Mouse (Mus musculus) lung, adult 18-20 months (tissue): ENCODE measurements around the gene Sox2.
A peak's percentile ranks its signal among the peaks of the same experiment; 100 is the strongest.

Experiments used
- DNase-seq, 2 experiments: peaks; one replicate each; pipeline ENCODE4 v3.0.0; 2022; ENCODE audit warnings: mixed read lengths in 2 of 2

Gene Sox2

DNA sequence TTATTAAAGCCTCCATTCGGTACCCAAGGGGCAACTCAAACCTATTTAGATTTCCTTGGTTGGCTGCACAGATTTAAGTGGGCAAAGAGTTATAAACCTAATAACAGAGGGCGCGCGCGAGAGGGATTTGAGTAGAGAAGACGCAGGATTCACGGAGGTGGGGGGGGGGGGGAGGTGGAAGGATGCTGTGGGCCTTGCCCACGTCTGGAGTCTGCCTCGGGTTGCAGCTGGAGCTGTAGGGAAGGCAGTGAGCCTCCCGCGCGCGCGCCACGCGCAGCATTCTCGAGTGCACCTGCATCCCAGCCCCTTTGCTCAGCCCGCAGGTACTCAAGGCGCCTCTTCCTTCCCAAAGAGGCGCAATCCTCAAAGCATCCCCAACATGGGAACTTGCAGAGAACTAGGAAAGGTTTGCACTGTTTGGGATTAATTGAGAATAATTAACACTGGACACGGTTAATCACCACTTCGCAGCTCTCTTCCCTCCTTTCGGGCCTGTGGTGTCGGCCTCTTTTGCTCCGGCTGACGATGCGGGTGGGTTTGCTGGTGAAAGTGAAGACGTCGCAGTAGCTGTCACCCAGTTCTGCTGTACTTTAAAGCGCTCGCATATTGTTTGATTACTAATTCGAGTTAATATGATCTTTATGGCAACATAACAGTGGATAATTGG lies 11.3 kb downstream of the Sox2 start:
- no peak for DNase-seq

DNA sequence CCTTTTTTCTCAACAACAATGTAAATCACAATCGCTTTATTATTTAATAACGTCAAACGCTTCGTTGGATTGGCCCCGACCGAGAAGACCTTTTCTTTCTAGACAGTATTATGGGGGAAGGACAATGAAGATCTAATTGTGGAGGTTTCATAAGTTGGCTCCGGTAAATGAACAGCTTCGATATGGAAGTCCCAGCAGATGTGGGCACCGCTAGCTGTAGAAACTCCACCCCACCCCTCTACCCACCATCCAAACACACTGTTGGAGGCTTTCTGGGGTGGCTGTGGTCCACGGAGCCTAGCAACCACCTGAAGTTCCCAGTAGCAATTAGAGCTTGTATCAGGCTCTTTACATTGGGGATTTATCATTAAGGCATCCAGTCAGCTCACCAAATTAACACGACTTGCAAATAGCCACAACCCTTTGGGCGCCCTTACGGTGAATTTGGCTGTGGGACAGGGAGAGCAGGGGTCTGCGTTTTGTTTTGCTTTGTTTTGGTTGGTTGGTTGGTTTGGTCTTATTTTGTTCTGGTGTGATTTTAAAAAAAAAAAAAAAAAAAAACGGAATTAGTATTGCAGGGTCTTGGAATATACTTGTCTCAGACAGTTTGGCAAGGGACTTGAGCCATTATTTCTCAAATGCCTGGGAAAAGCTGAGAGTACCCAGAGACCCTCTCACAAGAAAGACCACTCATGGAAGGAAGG lies 12.0 kb downstream of the Sox2 start:
- DNase-seq = no peak

DNA sequence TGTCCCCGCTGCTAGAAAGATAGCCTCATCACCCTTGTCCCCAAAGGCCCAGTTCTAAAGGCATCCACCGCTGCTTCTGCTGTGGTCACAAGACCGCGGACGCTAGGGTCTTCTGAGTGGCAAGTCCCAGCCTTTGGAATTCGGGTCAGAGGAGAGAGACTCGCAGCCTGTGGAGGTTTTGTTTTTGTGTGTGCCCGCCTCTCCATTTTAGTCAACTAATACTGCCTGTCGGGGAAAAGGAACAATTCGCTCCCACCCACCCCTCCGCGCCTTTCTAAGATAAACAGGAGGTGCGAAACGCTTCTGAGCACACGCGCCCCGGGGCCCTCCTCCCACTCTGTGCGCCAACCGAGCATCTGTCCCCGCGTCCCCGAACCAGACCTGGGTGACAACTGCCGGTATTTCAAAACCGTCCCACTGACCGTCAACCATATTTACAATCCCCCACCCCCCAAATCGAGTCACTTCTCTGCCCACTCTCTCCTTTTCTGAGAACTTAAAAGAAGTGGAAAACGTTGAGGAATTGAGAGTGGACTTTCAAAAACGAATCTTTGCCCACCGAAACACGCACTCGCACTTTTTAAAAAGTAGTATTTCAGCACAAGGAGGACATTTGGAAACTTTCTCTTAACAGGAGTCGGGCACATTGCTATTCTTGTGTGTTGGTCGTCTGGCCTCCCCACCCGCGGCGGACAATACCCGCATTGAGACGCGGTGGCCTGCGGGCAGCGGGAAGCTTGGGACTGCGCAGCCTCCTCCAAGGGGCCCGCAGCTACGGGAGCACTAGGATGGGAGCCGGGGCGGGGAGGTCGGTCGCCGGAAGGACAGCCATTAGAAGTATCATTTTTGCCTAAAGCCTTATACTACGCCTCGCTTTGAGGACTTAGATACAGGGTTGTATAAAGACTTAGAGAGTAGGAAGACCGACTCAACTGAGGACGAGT lies 12.8 kb downstream of the Sox2 start:
- DNase-seq = no peak

DNA sequence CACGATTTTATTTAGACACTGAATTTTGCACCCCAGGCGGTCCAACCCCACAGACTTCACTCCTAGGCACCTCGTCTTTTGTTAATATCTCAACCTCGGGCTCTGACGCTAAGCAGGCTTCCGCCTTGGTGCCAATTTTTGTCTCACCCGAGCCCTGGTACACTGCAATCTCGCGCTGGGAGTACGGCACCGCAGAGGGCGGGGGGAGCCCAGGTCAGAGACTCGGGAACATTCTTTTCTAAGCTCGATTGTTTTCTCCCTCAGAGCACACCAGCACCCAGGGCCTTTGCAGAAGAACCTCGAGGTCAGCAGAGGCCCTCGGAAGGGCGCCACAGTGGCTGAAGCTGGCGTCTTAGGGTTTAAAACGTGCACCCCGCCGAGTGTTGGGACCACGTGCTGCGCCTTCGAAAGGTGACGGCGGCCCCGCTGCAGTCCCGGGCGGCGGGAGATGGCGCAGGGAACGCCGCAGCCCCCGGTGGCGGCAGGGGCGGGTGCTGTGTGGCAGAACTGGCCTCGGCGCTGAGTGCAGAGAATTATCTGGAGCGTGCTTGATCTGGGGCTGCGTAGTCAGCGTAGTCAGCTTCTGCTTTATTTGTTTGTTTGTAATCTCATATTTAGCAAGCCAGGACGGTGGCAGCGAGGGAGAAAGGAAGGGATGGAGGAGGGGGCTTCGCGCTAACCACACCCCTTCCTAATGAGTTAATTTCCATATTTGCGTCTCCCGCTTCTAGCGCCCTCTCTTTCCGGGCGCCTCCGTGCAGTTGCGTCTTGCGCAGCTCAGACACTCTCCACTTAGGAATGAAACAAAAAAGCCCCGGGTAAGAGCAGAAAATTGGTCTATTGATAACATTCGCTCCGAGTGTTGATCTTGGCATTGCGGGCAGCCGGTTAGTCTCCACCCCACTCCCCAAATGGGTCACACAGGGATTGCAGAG lies 13.8 kb downstream of the Sox2 start:
- DNase-seq = peak; percentile 41 to 54

DNA sequence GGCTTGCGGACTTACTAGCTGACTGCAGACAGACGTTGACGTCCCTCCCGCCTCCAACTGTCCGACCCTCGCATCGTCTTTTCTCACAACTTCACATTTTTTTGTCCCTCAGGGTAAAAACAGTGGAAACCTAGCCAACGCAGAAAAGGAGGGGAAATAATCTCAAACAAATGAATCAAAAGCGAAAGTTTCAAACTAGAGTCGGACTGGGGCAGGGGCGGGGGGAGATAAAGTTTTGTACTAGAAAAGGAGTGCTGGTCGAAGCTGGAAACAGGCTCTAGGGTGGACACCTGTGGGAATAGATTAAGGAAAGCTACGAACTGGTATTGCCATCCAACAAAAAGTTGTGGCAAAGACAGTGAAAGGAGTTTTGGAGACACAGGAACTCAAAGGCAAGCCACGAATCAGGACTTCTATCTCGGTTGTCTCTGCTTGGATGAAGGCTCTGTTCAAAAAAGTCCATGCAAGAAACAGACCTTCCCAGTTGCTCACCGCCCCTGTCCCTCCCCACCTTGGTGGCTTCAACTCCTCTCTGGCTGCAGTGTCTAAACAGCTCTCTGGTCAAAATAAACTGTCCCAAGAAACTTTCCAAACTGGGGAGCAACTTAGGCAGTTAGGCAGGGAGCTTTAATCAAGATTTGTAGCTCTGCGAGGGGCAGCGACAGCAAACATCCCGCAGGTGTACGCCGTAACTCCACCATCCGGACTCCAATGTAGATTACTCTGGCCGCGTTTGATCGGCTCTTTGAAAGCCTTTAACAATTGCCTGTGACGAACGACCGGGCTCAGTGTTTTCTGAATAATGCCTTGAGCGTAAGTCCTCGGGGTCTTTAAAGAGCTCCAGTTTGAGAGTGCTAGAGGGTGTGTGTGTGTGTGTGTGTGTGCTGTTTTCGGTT lies 14.7 kb downstream of the Sox2 start:
- DNase-seq = no peak

DNA sequence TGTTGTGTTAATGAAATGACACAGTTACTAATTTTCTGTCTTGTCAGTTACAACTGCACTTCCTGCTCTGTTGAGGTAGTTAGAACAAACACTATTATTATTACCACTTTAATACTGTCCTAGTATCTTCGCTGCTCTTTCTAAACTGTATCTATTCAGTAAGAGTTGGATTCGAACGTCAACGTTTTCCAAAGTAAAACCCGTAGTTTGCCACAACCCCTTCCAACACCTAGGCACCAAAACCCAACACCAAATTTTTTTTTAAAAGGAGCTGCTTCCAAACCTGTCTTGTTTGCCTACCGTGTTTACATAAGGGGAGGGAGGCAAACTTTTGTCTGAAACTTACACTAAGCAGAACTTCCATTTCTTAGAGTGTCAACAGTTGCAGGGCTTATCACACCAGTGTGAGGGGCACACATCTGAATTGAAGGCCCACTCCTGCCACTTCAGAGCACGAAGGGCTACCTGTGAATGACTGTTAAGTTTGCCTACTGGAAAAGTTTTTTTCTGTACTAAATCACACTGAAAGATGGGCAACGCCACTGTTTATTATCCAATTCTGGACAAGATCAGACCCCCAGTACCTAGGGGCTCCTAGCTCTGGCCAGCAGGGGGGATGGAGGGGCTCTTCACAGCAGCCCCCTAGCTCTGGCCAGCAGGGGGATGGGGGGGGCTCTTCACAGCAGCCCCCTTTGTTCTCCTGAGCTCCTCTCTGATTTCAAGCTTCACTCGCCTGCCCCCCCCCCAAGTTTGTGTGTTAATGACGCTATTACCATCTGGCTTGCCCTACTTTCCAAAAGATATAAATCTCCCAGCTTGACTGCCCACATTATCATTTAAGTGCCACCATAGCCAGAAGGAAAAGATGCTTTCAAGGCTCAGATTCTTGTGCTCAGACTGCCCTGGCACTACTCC lies 15.8 kb downstream of the Sox2 start:
- no peak for DNase-seq

DNA sequence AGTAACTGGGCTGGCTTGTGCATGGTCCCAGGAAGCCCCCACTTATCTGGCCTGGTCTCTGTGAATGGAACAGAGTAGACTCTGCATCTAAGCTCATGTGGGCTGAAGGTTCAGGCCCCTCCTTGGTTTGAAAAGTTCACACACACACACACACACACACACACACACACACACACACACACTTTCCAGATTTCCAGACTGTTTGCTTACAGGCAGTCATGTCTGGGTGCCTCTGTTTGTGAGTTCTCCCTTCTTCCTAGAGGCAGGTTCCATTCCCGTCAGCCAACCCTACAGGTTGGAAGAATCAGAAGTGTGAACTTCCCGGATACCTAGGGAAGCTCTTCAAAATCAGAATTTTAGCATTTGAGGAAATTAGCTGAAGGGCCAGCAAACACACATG lies 17.0 kb downstream of the Sox2 start:
- no peak for DNase-seq

DNA sequence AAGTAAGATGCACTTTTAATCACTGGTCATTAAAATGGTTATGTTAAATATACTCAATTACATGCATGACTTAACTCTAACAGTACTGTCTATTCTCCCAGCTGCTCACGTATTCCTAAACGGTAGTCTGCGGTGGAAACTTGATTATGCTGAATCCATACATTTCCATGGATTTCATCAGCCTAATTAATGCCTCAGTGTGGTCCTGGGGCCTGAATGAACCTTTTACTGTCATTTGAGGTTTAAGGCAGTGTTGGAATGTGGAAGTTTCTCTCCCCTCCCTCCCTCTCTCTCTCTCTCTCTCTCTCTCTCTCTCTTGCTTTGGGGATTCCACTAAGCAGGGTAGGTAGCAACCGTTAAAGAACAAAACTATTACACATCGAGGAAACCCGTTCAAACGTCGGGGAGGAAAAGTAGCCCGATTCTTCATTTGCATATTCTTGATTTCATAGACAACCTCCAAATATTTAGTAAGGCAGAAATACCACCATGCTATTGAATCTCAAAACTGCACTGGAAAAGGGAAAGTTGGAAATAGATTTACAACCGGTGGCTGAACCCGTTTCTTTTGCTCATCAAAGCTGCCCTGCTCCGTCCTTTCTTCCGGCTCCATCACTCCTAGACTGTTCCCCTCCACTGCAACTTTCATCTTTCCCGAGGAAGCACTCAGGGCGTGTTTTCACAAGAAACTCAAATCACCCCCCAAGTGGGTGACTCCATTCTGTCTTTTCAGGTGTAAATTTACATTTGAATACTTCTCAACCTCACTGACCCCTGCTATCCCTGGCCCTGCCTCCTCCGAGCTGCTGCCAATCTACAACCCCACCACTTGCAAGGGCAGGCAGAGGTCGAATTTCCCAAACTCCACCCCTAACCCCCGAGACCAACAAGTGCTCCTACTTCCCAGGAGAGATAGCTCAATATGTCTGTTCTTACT lies 17.9 kb downstream of the Sox2 start:
- no peak for DNase-seq

DNA sequence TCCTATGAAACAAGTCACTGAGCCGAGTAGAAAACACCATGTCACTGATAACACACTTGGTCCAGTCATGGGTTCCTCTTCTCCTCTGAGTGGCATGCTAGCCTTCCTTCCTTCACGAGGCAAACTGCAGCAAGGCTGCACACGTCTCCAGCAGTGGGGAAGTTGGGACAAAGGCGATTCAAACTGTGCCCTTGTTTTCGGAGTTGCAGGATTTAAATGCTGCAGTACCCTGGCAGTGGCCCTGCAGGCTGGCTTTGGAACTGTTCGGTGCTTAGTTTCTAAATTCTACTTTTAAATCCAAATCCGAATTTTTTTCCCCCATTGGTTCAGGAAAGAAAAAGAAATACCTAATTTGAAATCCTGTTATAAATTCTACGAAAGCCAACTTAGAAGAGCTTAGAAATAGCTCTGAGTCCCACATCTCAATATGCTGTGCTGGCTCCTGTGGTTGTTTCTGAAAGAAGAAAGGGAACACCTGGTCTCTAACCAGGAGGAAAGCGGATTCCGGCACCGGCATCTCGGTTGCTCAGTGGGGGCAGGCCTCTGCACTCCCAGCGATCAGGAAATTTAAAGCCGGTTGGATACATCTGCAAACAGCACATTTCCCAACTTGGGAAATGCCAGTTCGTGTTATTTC lies 20.9 kb downstream of the Sox2 start:
- no peak for DNase-seq

DNA sequence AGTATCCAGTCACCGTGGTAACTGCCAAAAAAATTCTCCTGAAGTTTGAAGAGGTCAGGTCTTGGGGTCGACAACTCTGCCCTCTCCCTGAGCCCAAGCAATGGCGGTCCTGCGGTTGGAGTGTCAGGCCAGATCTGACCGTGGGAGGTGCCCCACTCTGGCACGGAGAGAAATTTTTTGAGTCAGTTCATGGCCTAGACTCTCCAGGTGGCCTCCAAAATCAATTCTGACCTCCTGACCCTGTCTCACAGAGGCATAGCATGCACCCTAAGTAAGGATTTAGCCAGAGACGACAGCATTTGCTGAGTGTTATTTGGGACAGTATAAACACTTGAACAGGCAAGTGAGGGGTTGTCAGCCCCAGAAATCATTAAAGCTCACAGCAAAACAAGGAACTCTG lies 28.6 kb downstream of the Sox2 start:
- no peak for DNase-seq

DNA sequence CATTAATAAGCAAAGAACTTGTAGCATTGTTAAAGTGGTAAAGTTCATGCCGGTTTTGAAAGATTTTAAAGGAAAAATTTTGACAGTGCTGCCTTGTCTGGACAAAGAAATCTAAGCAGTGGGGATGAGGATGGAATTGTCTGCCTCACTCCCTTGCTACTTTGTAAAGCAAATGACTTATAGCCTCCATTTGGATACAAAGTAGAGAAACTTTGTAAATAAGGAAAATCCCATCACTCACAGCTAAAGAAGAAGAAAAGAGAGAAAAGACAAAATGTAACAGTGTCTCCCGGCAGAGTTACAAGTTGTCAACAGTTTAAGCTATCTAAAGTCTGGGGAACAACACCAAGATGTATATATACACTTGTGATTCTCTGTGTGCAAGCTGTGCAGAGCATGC lies 29.2 kb downstream of the Sox2 start:
- no peak for DNase-seq

DNA sequence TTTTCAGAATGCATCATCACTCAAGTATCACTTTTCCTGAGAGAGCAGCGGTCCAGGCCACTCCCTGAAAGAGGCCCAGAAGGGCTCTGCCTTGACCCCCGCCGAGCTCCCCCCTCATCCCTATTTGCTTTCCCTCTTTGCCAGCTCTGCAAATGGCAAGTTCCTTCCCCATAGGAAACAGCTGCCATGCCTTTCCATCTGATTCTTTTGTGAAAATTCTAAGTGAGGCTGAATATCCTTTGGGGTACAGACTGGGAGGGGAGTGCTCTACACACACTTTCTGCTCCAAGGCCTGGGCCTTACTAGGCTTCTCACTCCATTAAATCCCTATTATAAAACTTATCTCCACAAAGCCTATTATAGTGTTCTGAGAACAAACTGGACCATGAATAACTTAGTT lies 29.7 kb downstream of the Sox2 start:
- no peak for DNase-seq

DNA sequence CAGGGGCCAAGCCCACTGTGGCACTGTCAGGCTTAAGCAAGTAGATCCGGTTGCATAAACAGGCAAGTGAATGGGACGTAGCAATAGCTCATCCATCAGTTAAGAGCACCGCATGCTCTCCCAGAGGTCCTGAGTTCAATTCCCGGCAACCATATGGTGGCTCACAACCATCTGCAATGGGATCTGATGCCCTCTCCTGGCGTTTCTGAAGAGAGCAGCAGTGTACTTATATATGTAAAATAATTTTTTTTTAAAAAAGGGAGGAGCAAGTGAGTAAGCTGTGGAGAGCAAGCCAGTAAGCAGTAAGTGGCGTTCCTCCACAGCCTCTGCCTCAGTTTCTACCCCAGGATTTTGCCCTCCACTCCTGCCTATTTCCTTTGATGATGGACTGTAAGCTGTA lies 37.9 kb downstream of the Sox2 start:
- DNase-seq = no peak

DNA sequence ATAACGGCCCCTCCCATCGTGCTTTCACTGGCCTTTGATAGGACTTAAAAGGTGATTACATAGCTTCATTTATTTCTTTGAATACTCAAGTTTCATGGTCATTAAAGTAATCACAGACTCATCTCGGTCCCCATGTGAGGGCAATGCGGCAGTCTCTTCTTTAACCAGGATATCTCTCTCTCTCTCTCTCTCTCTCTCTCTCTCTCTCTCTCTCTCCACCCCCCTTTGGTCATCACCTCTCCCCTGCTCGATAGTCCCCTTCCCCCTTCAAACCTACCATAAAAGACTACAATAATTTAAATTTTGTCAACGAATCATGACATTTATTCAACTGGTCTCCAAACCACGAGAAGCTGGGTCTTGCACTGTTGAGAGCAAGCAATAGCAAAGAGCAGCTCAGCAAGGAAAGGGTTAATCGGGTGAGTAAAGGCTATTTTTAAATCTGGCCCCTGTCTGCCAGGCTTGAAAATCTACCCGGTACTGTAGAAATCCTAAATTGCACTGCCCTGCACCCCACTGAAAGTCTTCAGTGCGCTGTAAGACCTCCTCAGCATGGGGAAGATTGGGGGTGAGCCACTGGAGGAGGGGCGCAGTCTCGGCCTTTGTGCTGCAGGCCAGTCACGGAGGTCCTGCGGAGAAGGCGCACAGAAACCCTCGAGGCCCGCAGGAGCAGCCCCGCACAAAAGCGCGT lies 41.6 kb downstream of the Sox2 start:
- no peak for DNase-seq

DNA sequence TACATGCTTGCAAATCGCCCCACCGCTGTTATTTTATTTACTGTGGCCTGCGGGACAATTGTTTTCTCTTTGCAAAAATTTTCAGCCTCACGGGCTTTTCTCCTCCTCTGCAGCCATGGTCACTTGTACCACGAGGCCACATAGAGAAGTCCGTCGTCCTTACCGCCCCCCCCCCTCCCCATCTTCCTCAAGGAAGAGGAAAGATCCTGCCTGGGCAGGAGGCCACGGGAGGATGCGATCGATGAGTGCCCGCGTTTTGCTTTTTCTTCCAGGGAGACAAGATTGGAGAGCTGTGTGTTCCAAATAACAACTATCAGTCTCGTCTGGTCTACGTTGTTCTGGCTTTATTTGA lies 42.2 kb downstream of the Sox2 start:
- no peak for DNase-seq
